Mouse (Mus musculus) MEL (cell line): ENCODE data around the gene Fus.

Experiments used
- CHD2 ChIP-seq: IDR thresholded peaks from 2 replicates; pipeline ENCODE4 v1.6.1; 2011; ENCODE audit warnings: low read length, improper control_type of control experiment
- ELF1 ChIP-seq: IDR thresholded peaks from 2 replicates; pipeline ENCODE4 v1.6.1; 2014; ENCODE audit warnings: low read depth, mild to moderate bottlenecking, inconsistent platforms, low read length, improper control_type of control experiment, moderate library complexity
- EP300 ChIP-seq, 2 experiments: IDR thresholded peaks; 2 replicates each; pipeline ENCODE4 v1.6.1; 2011; ENCODE audit warnings: improper control_type of control experiment in 2 of 2, low read length in 2 of 2, low read depth in 1 of 2, mild to moderate bottlenecking in 1 of 2
- GATA1 ChIP-seq: IDR thresholded peaks from 2 replicates; pipeline ENCODE4 v1.6.1; 2011; ENCODE audit warnings: low read depth, low read length, improper control_type of control experiment
- JUND ChIP-seq: IDR thresholded peaks from 2 replicates; pipeline ENCODE4 v1.6.1; 2011; ENCODE audit warnings: low read depth, mild to moderate bottlenecking, improper control_type of control experiment, low read length
- MAX ChIP-seq: IDR thresholded peaks from 2 replicates; pipeline ENCODE4 v1.6.1; 2011; ENCODE audit warnings: low read length, improper control_type of control experiment
- MAZ ChIP-seq: IDR thresholded peaks from 2 replicates; pipeline ENCODE4 v1.6.1; 2012; ENCODE audit warnings: low read depth, mild to moderate bottlenecking, inconsistent platforms, low read length, improper control_type of control experiment
- MXI1 ChIP-seq: IDR thresholded peaks from 2 replicates; pipeline ENCODE4 v1.6.1; 2011; ENCODE audit warnings: mild to moderate bottlenecking, low read depth, low read length, improper control_type of control experiment
- POLR2AphosphoS2 ChIP-seq: IDR thresholded peaks from 2 replicates; pipeline ENCODE4 v1.6.1; 2011; ENCODE audit warnings: low read length, improper control_type of control experiment
- RAD21 ChIP-seq: IDR thresholded peaks from 2 replicates; pipeline ENCODE4 v1.6.1; 2011; ENCODE audit warnings: mild to moderate bottlenecking, low read depth, low read length, improper control_type of control experiment
- TAL1 ChIP-seq: IDR thresholded peaks from 2 replicates; pipeline ENCODE4 v1.6.1; 2012; ENCODE audit warnings: mild to moderate bottlenecking, inconsistent platforms, low read length, moderate library complexity, mixed read lengths
- TBP ChIP-seq: IDR thresholded peaks from 2 replicates; pipeline ENCODE4 v1.8.0; 2011; ENCODE audit warnings: low read depth, low read length, improper control_type of control experiment
- USF1 ChIP-seq: IDR thresholded peaks from 2 replicates; pipeline ENCODE4 v1.6.1; 2014; ENCODE audit warnings: low read depth, mild to moderate bottlenecking, inconsistent platforms, low read length, improper control_type of control experiment, moderate library complexity

- TF ChIP-seq EP300 (IDR thresholded peaks at IDR 0.05; ENCODE audit: low read depth in 1 of 2, low read length in 2 of 2) (no peak), MXI1 (no peak), RAD21 (no peak), CHD2 (no peak), JUND (no peak), TAL1 (no peak), GATA1 (no peak), TBP (no peak), MAZ (no peak), ELF1 (no peak), MAX (no peak), POLR2AphosphoS2 (no peak), USF1 (no peak)
Observed at GRCm38 (mm10) chr7:127925252-127925651, 42.0 kb upstream of the Fus start.
